Mouse (Mus musculus) forebrain, postnatal 0 days (tissue): ENCODE measurements around the gene Btn1a1. TPM values are rescaled to one million over a fixed set of nuclear protein-coding genes. Genes with fewer than 3 reads are reported as not detected.
A peak's percentile ranks its signal among the peaks of the same experiment; 100 is the strongest.

Experiments used
- ATAC-seq: fragments of 200-750 bp; cut with Nextera tagmentation; 2 replicates; pipeline ENCODE4 v1.8.0; 2017; ENCODE audit warnings: mild to moderate bottlenecking, moderate library complexity
- DNase-seq: peaks from one replicate; pipeline ENCODE4 v3.0.0-alpha.2; 2015
- H3K27ac ChIP-seq: fragments of 300-500 bp; sonication (generic); 2 replicates; pipeline ENCODE4 v1.5.1; 2014; ENCODE audit warnings: low read depth, mild to moderate bottlenecking, antibody characterized with exemption, low read length, moderate library complexity, mixed read lengths
- H3K27me3 ChIP-seq: fragments of 300-500 bp; sonication (generic); 2 replicates; pipeline ENCODE4 v1.6.1; 2014; ENCODE audit warnings: mild to moderate bottlenecking, low read length, mixed read lengths; ENCODE audit not compliant: insufficient read depth
- H3K36me3 ChIP-seq: fragments of 300-500 bp; sonication (generic); 2 replicates; pipeline ENCODE4 v1.6.1; 2014; ENCODE audit warnings: mild to moderate bottlenecking, moderate library complexity; ENCODE audit not compliant: insufficient read depth
- H3K4me1 ChIP-seq: fragments of 300-500 bp; sonication (generic); 2 replicates; pipeline ENCODE4 v1.6.1; 2014; ENCODE audit warnings: antibody characterized with exemption; ENCODE audit not compliant: insufficient read depth
- H3K4me2 ChIP-seq: fragments of 300-500 bp; sonication (generic); 2 replicates; pipeline ENCODE4 v1.6.1; 2014; ENCODE audit warnings: low read depth, mild to moderate bottlenecking, moderate library complexity
- H3K4me3 ChIP-seq: fragments of 300-500 bp; sonication (generic); 2 replicates; pipeline ENCODE4 v1.5.1; 2014; ENCODE audit warnings: low read depth, low read length, mixed read lengths
- H3K9ac ChIP-seq: fragments of 300-500 bp; sonication (generic); 2 replicates; pipeline ENCODE4 v1.6.1; 2014; ENCODE audit warnings: mild to moderate bottlenecking
- H3K9me3 ChIP-seq: fragments of 300-500 bp; sonication (generic); 2 replicates; pipeline ENCODE4 v1.6.1; 2016; ENCODE audit warnings: low read length
- CTCF ChIP-seq: sonication (generic); IDR thresholded peaks from 2 replicates; pipeline ENCODE4 v1.5.1; 2016; ENCODE audit warnings: antibody characterized with exemption, control low read depth, low read depth
- WGBS: fragments of 180-500 bp; shearing (Covaris S2); extraction: QIAGEN DNeasy Blood & Tissue Kit; methylation state at CpG from one replicate; pipeline ENCODE4 v1.1.7; 2014; 5-methylcytosine and 5-hydroxymethylcytosine counted together
- polyA plus RNA-seq: library from polyadenylated mRNA; unstranded; fragments of >200 nt; fragmentation: Nextera tagmentation; extraction: Ambion mirVana; gene quantifications from 2 replicates; pipeline ENCODE4 v1.2.1, GENCODE M21; 2015
- total RNA-seq: library from RNA; depleted of rRNA; stranded (reverse); fragments of >200 nt; gene quantifications from 2 replicates; pipeline ENCODE4 v1.2.3, GENCODE M21; 2014

Gene Btn1a1
- total and polyA plus RNA-seq, 2 experiments from 2014 or later: 0.12 to 0.33 TPM

DNA sequence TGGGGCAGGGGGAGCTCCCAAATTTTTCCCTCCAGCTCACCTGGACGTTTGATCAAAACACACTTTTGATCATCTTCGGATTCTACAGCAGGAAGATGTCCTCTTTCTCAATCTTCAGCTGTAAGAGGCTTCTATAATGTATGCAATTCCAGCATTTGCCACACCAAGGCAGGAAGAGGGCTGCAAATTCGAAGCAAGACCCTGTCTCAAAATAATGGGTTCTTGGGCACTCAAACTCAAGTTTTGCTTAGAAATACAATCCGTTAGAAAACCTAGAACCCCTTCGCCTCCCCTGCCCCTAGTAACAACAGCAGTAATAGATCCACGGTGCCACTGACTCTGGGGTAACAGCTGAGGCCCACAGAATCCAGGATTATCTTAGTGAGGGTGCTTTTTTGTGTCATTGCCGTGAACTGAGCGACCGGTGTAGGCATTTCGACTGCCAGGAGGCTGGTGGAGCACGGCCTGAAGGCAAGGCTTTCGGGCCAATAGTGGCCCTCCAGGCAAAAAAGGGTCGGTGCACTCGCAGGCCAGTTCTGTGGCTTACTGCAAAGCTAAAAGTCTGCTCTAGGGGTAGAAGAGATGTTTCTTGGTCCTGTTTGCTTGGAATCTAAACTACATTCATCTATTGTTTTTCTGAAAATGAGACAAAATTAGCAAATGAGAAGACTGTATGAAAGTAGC, 40.1 kb upstream of the Btn1a1 start:
- no peak for TF ChIP-seq CTCF
- H3K4me1 ChIP-seq: no peaks in the 10 kb centered on the region; the same call in 1 of the 2 replicates
- ATAC-seq: no peak
- H3K4me3 ChIP-seq: 0 out of 2 replicates have a peak overlapping the region, but pooled peaks have one; percentile 3
- 10% methylated on average over 14 of the region's 14 CpGs for WGBS
- no peak overlapping the region for H3K9ac ChIP-seq
- no peak overlapping the region for H3K27ac ChIP-seq
- peak overlapping the region; percentile 30 for H3K4me2 ChIP-seq
- H3K9me3 ChIP-seq: no peaks in the 10 kb centered on the region
- H3K36me3 ChIP-seq: no peaks in the 10 kb centered on the region
- no peak for DNase-seq
- H3K27me3 ChIP-seq: no peaks in the 10 kb centered on the region

DNA sequence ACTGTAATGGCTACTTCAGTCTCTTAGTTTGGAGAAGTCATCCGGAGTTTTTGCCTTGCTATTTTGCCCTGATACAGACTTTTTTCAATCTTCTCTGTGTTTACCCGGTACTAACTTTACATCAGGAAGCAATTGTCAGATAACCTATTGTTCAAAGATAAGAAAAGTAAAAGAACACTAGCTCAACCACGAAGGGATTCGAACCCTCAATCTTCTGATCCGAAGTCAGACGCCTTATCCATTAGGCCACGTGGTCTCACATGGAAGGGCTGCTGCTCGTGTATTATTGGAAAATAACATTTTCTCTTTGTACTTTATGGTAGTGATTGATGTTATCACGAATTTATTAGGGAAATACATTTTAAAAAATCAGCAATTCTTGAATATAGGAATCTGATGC, 38.1 kb upstream of the Btn1a1 start:
- Histone ChIP-seq H3K9ac (no peak overlapping the region), H3K27ac (no peak overlapping the region), H3K4me1 (no peaks in the 10 kb centered on the region; the same call in 1 of the 2 replicates), H3K4me3 (no peak overlapping the region), H3K4me2 (peak overlapping the region; percentile 23; the same call in 1 of the 2 replicates), H3K27me3 (peaks cover 8% of the 10 kb centered on the region; the same call in 1 of the 2 replicates), H3K36me3 (no peaks in the 10 kb centered on the region), H3K9me3 (no peaks in the 10 kb centered on the region)
- TF ChIP-seq CTCF: no peak
- ATAC-seq (peak; percentile 68; the same call in 1 of the 2 replicates), DNase-seq (peak; percentile 86)
- 2% methylated on average over 9 of the region's 9 CpGs for WGBS

DNA sequence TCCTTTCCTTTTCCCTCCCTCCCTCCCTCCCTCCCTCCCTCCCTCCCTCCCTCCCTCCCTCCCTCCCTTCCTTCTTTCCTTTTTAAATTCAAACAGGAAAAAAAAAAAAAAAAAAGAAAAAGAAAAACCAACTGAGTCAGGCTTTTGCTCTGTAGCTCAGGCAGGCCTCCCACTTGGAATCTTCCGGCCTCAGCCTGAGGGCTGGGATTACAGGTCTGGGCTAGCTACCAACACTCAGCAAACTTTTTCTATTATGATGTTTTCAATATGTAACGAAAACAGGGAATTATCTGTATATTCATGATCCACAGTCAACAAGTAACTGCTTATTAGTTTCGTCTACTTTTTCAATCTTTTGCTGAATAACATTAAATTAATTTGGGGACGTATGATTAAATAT, 37.2 kb upstream of the Btn1a1 start:
- Histone ChIP-seq H3K36me3 (no peaks in the 10 kb centered on the region), H3K27ac (no peak overlapping the region), H3K27me3 (peaks cover 11% of the 10 kb centered on the region; the same call in 1 of the 2 replicates), H3K4me2 (no peak overlapping the region), H3K9me3 (no peaks in the 10 kb centered on the region), H3K4me3 (no peak overlapping the region), H3K4me1 (no peaks in the 10 kb centered on the region; the same call in 1 of the 2 replicates), H3K9ac (no peak overlapping the region)
- DNase-seq: no peak
- ATAC-seq: no peak
- TF ChIP-seq CTCF: no peak
- 51% methylated on average over 4 of the region's 4 CpGs for WGBS

DNA sequence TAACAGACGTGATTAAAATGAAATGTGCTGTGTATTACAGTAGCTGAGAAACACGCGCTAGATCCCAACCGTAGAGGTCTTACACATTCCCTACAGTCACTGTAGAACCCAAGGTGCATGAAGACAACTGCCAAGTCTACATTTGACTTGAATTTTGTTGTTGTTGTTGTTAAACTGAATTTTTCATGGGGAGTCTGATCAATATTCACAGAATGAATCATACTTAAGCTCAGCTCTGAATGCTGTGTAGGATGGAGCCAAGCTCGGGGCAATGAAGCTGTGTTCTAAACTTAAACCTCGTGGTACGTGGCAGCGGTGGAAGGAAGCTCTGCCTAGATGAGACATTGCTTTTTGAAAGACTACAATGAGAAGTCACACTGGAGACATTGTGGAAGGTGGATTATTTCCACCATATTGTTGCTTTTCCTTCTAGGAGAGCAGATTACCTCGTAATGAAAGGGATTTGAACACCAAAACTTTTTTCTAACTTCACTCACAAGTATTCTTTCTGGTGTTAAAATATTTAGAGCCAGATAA, 36.4 kb upstream of the Btn1a1 start:
- H3K9ac ChIP-seq: no peak overlapping the region
- no peak overlapping the region for H3K27ac ChIP-seq
- peaks cover 11% of the 10 kb centered on the region; the same call in 1 of the 2 replicates for H3K27me3 ChIP-seq
- no peaks in the 10 kb centered on the region for H3K36me3 ChIP-seq
- WGBS: 33% methylated on average over 9 of the region's 9 CpGs
- H3K4me3 ChIP-seq: no peak overlapping the region
- H3K4me1 ChIP-seq: no peaks in the 10 kb centered on the region; the same call in 1 of the 2 replicates
- ATAC-seq (no peak), DNase-seq (no peak)
- 0 out of 2 replicates have a peak overlapping the region, but pooled peaks have one; percentile 4 for H3K4me2 ChIP-seq
- no peaks in the 10 kb centered on the region for H3K9me3 ChIP-seq
- no peak for TF ChIP-seq CTCF

DNA sequence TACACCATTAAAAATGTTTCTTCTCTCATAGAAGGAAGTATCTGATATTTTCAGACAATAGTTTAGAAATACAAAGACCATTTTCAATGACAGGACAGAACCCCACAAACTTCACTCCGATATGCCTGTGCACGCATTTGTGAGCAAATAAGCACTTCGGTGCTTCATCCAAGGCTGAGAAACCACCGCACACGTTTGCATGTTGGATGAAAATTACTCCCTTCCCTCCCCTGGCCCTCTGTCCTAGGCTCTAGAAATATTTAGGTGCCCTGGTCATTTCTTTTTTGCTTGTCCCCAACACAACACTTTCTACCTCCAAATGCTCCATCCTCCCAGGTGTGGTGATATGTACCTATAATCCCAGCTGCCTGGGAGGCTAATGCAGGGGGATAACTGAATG, 35.8 kb upstream of the Btn1a1 start:
- Histone ChIP-seq H3K36me3 (no peaks in the 10 kb centered on the region), H3K4me1 (no peaks in the 10 kb centered on the region; the same call in 1 of the 2 replicates), H3K9ac (no peak overlapping the region), H3K27ac (no peak overlapping the region), H3K27me3 (peaks cover 11% of the 10 kb centered on the region; the same call in 1 of the 2 replicates), H3K9me3 (no peaks in the 10 kb centered on the region), H3K4me3 (no peak overlapping the region), H3K4me2 (0 out of 2 replicates have a peak overlapping the region, but pooled peaks have one; percentile 4)
- TF ChIP-seq CTCF: no peak
- DNase-seq: no peak
- ATAC-seq: no peak
- 22% methylated on average over 5 of the region's 5 CpGs for WGBS

DNA sequence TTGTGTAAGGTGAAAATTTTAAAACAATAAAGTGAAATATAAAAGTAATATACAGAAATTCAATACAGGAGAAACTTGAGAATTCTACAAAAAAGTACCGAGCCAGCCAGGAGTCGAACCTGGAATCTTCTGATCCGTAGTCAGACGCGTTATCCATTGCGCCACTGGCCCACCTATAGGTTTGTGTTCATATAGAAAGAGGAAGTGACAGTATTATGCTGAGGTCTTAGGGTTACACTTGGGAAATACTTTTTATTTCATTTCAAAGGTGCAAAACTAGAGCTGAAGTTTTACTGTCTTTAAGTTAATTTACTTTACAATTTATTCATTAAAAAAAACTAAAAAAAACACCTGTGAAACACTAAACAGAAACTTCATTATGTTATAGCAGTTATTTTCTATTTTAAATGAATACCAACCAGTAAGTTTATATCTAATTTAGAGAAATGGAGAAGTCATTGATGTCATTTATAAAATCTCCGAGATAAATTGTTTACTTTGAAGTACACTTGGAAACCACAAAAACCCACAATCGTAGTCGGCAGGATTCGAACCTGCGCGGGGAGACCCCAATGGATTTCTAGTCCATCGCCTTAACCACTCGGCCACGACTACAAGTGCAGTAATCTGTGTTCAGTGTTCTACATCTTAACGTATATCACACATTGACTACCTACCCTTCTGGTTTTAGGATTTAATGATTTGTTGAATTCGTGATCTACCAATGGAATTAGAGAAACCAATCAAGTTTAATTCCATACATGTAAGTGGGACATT, 34.9 kb upstream of the Btn1a1 start:
- peak; percentile 72 for DNase-seq
- Histone ChIP-seq H3K9ac (no peak overlapping the region), H3K4me2 (no peak overlapping the region), H3K9me3 (no peaks in the 10 kb centered on the region), H3K27me3 (peaks cover 11% of the 10 kb centered on the region; the same call in 1 of the 2 replicates), H3K36me3 (no peaks in the 10 kb centered on the region), H3K27ac (no peak overlapping the region), H3K4me1 (no peaks in the 10 kb centered on the region; the same call in 1 of the 2 replicates), H3K4me3 (no peak overlapping the region)
- ATAC-seq: peak; percentile 51; the same call in 1 of the 2 replicates
- TF ChIP-seq CTCF: no peak
- WGBS: 3% methylated on average over 17 of the region's 17 CpGs

DNA sequence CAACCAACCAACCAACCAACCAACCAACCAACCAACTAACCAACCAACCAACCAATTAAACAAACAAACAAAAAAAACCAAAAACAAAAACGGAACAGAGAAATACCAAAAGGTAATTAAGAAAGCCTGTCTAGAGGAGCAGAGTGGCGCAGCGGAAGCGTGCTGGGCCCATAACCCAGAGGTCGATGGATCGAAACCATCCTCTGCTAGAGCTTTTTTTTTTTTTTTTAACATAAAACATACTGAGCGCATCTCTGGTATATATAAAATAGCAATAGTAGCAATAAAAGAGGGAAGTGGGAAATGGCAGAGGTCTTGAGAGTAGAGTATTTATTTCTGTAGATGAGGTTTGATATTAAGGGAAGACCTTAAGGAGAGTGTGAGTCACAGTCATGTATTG, 34.2 kb upstream of the Btn1a1 start:
- Histone ChIP-seq H3K4me1 (no peaks in the 10 kb centered on the region), H3K9me3 (no peaks in the 10 kb centered on the region), H3K36me3 (no peaks in the 10 kb centered on the region), H3K4me3 (no peak overlapping the region), H3K27ac (no peak overlapping the region), H3K9ac (no peak overlapping the region), H3K27me3 (peaks cover 11% of the 10 kb centered on the region; the same call in 1 of the 2 replicates), H3K4me2 (no peak overlapping the region)
- ATAC-seq (no peak), DNase-seq (no peak)
- TF ChIP-seq CTCF: no peak
- WGBS: 22% methylated on average over 7 of the region's 7 CpGs
